Mouse (Mus musculus) small intestine, adult 2 months (tissue): ENCODE results near the gene Zfp524.

Source experiments
- CTCF ChIP-seq: fragments of 200-500 bp; IDR thresholded peaks from 2 replicates; pipeline ENCODE4 v1.5.1; 2012; ENCODE audit warnings: low read depth, mild to moderate bottlenecking, control low read depth, inconsistent platforms, low read length, moderate library complexity, mixed read lengths; ENCODE audit not compliant: insufficient replicate concordance, insufficient read length; ENCODE audit errors: extremely low read depth
- POLR2A ChIP-seq: fragments of 200-500 bp; IDR thresholded peaks from 2 replicates; pipeline ENCODE4 v1.6.1; 2012; ENCODE audit warnings: low read depth, mild to moderate bottlenecking, control low read depth, inconsistent platforms, low read length, moderate library complexity

- TF ChIP-seq CTCF (no peak), POLR2A (no peak)
Observed at GRCm38 (mm10) chr7:5052931-5053343, 38.7 kb downstream of the Zfp524 start.
